Mouse (Mus musculus): ENCODE measurements around the gene Zkscan17.
"Not testable (repeated sequence)": the region's sequence is repeated elsewhere in the genome, so short reads cannot be mapped to it uniquely, and the experiment has no call there.

Zkscan17 gene

DNA sequence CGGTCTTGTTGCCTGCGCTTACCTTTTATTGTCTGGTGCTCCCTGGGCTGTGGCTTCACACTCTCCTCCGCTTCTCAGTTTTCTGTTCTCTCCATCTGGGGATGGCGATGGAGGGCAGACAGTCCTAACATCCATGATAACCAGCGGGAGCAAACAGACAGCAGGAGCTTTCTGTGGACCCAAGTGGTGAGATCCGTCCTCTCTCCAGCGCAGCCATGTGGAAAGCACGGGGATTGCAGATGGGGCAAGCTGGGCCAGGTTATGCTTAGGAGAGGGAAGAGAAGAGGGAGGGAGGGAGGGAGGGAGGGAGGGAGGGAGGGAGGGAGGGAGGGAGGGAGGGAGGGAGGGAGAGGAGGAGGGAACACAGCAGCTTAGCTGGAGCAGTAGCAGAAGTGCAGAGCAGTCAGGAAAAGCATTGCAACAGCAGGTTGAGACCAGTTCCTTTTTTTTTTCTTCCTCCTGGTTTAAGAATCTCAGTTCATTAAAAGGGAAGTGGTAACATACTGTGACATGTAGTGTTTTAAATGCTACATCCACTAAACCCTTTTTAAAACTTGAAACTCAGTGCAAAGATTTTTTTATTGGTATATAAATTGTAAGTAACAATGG lies at the start of gene Zkscan17:
Zkscan17 (minus strand) TSS at position 280 of the 609 bp plus-strand sequence.
- DNase-seq, result no peak

DNA sequence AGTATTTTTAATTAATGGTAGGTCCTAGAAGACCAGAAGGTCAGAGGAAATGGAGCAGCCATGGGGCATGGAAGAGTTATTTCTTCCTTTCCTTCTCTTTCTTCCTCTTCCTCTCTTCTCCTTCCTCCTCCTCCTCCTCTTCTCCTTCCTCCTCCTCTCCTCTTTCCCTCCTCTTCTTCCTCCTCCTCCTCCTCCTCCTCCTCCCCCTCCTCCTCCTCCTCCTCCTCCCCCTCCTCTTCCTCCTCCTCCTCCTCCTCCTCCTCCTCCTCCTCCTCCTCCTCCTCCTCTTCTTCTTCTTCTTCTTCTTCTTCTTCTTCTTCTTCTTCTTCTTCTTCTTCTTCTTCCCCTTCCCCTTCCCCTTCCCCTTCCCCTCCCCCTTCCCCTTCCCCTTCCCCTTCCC lies 49.6 kb upstream of the Zkscan17 start, which contains the start of gene Olfr222:
Olfr222 (minus strand) TSS at position 101 of the 400 bp plus-strand sequence.
- not testable (repeated sequence) for DNase-seq

DNA sequence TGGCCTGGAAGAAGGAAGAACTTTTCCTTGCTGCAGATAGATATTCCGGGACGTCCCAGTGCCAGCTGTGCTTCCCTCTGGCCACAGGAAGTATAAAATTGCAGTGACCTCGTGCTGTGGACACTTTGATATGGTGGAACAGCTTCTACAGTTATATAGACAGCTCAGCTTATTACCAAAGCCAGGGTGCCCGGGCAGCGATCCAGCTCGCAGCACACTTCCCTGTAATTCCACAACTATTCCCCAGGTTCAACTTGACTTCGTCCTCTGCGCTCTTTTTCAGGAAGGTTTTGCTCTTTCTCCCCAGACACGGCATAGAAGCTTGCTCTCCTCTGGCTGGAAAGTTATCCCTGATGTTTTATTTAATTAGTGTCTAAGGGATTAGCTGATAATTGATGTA lies 49.2 kb upstream of the Zkscan17 start:
- no peak for DNase-seq

DNA sequence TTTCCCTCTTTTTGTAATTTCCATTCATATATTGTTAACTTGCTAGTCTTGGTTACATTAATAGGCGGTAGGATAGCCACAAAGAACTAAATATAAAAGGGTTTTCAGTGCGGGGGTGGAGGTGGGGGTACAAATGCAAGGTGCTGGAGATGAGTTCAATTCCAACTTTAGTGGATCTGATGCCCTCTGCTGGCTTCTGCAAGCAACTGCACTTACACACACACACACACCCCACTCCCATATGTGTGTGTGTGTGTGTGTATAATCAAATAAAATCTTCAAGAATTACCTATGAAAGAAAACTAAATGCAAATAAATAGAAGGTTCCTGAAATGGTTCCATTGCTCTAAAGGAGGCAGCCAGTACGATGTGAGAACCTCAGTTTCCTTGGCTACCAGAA lies 42.8 kb upstream of the Zkscan17 start:
- peak; percentile 44 for DNase-seq

DNA sequence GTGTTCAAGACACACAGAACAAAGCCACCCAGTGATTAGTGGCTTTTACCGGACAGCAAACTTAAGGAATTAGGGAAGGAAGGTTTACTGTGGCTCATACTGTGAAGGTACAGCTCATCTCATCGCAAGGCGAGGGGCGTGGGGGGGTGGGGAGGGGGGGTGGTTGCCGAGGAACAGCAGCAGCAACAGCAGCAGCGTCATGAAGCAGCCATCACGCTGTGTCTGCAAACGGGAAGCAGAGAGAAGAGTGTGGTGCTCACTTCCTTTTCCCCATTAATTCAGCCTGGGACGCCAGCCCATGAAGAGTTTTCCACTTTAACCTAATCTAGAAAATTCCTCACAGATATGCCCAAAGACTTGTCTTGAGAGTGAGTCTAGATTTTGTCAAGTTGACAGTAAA lies 36.3 kb upstream of the Zkscan17 start:
- DNase-seq, result no peak

DNA sequence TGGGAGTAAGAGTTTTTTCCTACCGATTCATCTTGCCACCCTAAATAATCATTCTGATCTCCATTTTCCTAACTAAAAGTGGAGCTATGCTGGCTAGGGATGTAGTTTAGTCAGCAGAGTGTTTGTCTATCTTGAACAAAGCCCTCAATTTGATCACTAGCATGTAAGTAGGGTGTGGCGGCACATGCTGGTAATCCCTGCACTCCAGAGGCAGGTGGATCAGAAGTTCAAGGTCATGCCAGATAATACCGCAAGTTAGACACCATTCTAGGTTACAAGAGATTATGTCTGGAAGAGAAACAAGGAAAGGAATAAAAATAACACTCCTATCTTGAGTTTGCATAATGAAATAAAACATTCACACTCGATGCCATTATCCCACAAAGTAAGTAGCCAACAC lies 35.8 kb upstream of the Zkscan17 start:
- DNase-seq, result no peak

DNA sequence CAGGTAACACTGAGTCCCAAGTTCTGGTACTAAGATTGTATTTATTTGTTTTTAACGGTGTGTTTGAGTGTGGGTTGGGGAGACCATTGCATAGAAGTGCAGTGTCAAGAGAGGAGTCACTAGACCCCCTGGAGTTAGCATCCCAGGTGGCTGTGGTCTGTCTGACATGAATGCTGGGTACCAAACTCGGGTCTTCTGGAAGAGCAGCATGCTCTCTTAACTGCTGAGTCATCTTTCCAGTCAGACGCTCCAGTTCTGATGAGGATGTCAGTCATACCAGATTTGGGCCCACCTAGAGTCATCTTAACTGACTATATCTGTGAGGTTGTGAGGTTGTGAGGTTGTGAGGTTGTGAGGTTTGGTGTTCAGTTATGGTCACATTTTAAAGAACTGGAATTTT lies 34.4 kb upstream of the Zkscan17 start:
- no peak for DNase-seq

DNA sequence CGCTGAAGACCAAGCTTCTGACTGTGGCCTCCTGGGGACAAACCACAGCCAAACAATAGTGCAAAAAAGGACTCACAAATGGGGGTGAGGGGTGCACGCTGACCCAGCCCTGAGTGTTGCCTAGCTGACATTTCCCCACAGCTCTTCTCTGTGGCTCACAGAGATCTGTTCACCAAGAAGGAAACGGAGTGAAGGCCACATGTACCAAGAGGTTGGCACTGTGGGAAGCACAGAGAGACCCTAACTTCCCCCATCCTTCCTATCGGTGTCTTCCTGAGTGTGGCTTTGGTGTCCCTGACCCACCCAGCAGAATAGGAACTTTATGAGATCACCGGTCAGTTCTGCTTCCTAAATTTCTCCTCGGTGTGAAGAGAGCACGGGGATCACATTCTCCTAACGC lies 28.0 kb upstream of the Zkscan17 start:
- DNase-seq, result no peak

DNA sequence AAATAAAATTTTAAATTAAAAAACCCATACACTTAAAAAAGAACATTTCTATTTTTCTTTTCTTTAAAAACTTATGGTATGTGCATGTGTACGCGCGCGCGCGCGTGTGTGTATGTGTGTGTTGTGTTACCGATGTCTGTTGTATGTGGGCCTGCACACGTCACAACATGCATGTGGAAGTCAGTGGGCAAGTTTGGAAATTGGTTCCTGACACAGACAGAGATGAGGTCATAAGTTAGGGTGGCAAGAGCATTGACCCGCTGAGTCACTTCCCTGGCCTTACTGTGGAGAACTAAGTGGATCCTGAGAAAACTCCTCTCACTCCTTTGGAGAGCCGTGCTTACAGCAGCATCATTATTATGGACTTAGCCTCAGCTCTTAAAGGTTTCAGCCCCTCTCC lies 27.6 kb upstream of the Zkscan17 start:
- no peak for DNase-seq

DNA sequence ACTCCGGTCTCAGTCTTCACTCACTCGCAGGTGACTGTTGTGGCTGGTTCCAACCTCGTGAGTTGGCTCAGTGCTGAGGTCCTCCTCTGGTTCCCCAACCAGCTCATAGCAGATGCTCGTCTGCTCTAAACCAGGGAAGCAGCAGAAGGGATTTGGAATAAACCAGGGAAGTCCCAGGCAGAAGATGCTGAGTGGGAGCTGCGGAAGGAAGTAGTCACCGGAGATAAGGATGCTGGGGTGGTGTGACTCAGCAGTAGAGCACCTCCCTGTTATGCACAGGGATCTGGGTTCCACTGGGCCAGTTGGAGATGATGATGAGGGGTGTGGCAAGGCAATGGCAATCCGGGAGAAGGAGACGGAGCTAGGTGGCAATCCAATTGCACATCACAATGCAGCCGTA lies 17.5 kb upstream of the Zkscan17 start:
- DNase-seq, result no peak

DNA sequence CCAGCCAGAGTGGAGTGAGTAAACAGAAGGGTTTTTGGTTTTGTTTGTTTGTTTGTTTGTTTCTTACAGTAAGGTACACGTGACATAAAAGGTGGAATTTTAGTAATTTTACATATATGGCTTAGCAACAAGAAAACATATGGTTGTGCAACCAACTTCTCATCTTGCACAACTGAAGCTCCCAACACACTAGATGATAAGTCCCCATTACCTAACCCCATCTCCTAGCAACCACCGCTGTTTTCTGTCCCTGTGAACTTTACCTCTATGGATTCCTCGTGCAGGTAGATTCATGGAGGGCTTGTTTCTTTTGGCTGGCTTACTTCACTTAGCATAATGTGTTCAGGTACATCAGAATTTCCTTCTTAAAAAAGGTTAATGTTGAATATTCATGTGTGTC lies 16.8 kb upstream of the Zkscan17 start:
- no peak for DNase-seq

DNA sequence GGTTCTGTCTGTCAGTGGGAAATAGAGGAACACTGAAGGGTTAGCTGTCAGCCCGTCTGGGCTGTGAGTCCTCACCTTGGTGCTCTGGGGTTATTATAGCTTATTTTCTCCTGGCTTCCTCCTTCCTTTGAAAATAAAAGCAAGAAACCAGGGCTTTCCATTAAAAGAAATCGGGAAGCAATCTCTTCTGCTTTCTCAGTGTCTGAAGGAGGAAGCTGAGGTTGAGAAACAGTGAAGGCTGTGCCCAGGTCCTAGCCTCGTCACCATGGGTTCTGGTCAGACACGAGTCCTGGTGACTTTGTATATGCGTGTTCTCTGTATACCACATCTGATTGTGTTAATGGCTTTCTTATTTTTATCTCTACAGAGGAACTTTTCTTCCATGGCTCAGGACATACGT lies 15.9 kb upstream of the Zkscan17 start:
- DNase-seq, result no peak

DNA sequence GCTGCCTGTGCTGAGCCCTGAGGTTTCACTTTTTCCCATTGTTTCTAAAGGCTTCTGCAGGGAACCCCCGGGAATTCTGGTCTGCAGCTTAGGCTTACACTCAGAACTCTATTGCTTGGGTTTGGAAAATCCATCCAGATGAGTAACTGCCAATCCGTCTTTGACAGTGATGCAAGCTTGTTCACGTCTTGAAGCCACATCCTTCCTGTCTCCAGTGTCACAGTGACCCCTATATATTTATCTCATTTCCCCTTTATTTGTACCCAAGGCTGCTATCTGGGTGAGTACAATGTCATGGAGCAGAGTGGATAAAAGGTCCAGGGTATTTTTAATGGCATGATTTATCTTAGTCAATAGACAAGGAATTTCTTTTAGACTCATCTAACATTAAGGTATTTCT lies 14.8 kb upstream of the Zkscan17 start, which contains the start of gene Nlrp3:
Nlrp3 (plus strand) TSS at position 245 of the 400 bp plus-strand sequence.
- no peak for DNase-seq

DNA sequence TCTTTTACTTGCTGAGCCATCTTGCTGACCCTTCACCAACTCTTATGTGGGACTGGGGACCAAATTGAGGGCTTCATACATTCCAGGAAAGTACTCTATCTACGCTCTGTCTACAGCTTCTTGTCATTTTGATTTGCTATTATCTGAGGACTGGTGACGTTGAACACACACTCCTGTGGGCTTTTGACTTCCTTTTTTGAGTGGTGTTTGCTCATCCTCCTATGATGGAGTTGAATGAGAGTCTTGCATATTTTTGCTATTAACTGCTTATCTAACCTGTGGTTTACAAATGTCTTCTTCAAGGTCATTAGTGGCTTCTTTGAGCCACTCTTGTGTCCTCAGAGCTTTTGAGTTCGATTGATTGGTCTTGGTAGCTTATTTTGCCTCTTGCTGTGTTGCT lies 13.6 kb upstream of the Zkscan17 start:
- no peak for DNase-seq

DNA sequence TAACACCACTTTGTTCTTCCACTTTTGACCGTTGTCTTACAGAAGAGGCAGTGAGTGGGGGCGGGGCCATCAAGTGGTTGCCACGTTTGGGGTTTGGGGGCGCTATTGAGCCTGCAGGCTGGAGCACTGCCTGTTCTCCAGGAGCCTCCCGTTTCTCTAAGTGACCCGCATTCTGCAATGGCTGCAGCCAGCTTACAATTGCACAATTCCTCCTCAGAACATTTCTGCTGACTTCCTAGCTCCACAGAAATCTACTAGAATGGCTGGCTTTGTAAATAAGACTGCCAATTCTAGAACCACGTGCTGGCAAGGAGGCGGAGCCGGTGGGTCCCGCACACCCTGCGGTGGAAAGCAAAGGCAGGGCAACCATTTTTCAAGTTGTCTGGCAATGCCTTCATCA lies 11.8 kb upstream of the Zkscan17 start:
- peak; percentile 52 for DNase-seq

DNA sequence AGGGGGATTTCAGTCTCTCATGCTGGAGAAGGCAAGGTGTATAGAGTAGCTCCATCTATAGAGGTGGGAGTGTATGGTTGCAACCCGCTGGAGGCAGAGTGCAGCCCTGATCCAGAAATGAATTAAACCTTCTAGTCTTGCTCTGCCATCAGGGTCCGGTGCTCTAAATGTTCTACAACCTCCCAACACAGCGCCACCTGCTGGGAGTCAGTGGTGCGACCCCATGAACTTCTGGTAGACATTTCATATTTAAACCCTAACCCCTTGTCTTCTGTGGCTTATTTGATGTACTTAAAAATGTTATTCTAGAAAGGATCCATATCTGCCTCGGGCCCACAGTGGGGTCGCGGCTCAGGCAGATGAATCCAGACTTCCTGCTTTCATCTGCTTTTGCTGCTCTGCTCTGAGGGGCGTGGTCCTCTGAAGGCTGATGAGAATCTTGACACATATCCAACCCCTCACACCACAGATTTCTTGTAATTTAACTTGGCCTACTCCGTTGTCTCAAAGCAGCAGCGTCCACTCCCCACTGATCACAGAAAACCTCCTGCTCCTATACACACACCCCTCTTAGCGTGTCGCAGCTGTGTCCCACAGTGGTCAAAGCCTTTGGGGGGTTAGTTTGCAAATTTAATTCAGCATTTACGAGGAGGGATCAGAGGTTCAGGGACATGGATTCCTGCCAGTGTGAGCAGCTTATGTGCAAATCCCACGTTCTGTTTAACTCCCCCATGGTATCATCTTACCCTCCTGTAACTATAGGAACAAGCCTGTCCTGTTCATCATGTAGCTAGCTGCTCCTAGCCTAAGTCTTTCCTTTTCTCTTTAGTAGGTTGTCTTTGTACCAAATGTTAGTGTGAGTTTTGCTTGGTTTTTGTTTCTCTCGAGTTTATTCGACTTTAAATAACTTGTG lies 10.9 kb upstream of the Zkscan17 start:
- no peak for DNase-seq

DNA sequence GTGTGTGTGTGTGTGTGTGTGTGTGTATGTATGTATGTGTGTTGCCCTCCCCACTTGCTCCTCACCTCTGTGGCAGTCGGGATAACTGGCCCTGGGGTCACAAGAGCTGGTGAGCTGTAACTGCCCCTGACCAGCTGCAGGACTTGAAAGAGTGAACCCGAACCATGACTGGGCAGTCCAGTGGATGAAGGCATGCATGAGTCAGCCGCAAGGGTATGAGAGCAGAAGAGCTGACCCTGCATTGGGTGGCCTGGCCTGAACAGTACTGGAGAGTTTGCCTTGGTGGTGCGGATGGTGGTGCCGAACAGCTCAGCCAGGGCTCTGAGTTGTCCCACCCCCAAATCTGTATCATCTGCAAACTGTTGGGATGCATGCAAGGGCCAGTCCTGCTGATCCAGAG lies 5.0 kb upstream of the Zkscan17 start:
- DNase-seq, result no peak

DNA sequence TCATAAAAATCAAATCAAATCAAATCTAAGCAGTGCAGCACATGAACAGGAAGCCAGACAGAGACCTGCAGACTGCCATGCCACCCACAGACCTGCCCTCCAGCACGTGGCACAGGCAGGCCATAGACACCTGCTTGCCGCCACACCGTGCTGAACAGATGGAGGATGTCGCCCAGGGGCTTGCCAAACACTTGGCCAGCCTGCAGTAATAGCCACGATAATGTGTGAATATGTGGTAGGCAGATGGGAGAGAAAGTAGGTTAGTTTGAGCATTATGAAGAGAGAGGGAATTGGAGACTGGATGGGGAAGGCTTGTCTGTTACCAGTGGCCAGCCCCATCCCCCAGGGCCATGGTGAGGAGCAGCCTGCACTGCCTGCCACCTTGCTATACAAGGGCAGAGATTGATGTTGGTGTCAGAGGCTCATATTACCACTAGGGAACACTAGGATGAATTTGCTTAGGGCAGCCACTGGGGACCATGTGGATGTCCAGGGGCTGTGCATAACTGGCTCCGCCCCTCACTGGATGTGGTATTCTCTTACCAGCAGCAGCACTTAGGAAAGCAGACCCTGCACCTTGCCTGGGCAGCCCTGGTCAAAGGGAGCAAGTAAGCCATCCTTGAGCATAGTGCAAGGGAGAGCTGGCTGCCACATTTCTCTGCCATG lies 4.5 kb upstream of the Zkscan17 start:
- peak; percentile 66 for DNase-seq

DNA sequence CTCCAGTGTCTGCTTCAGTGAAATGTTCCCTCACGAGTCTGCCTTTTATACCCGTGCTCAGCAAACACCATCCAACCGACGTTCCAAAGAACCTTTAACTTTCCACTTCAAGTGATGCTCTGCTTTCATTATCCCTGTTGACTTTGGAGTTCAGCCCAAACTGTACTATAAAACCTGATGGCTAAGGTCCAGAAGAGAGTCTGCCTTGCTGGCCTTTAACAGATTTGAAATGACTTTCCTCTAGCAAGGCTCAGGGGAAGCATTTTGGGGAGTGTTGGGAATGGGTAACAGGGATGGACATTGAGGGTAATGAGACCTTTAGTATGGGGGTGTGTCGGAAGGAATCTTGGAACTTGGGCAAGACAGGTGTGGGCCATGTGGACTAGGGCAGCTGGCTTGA lies 3.7 kb upstream of the Zkscan17 start:
- no peak for DNase-seq

DNA sequence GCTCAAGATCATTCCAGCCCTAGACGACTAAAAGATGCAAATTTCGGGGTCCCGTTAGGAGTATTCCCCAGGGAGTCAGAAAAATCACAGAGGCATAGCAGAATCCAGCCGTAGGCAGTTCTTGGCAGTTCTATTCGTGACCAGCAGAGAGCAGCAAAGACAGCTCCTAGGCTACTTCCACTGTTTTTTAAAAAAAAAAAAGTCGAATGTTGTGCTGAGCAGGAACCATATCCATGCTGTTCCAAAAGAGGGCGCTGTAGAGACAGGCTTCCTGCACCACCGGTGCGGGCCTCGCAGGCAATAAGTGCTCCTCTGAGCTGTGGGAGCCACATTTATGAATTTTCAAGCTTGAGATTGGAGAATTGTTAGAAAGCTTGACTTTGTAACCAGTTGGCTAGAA lies 1.3 kb downstream of the Zkscan17 start:
- peak; percentile 84 for DNase-seq

DNA sequence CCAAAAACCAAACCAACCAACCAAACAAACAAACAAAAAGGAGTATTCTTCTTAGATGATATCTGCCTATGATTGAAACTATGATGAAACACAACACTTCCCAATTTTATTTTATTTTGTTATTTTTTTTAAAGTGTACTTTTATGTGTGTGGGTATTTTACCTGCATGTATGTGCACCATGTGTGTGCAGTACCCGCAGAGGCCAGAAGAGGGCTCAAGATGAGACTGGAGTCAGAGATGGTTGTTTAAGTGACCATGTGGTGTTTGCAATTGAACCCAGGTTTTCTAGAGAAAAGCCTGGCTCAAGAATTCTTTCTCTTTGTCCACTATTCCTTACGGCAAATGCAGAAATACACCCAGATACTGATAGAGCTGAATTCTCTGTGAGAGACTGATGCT lies 2.4 kb downstream of the Zkscan17 start:
- no peak for DNase-seq

DNA sequence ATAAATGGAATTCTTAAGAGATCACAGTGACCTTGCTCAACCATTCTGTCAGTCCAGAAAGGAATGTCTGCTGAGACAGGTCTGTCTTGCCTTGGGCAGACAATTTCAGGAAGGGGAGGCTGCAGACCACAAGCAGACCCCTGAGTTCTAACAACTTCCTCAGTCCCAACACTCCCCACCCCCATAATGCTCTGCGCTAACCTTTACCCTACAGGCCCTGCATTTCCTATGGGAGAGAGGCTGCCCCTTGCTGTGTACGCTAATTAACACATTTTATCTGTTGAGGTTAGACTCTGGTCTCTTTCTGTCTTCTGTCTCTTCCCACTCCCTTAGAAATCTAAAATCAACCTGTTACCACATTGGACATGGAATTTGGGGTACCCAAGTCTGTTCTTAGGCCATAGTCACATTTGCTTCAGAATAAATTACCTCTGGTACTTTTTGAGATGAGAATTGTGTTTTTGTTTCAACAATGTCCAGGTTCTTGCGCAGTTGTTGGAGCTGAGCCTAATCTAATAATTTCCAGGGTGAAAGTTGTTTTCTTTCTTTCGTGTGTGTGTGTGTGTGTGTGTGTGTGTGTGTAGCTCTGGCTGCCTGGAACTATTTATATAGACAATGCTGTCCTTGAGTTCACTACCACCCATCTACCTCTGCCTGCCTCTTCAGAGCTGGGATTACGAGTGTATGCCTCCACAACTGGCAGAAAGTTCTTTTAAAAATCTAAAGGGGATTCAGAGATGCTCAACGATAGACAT lies 6.6 kb downstream of the Zkscan17 start:
- no peak for DNase-seq

DNA sequence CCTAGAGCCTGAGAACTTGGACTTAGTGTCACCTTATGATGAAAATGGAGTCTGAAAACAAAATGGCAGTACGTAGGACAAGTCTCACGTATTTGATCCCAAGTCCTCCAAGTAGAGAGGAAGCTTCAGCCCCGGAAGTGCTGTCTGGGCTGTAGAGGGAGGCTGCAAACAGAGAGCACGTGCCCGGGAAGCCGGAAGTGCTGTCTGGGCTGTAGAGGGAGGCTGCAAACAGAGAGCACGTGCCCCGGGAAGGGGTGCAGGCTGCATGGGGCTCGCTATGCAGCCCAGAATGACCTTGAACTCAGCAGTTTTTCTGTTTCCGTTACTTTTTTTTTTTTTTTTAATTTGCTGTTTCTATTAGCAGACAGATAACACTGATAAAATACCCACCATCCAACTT lies 8.3 kb downstream of the Zkscan17 start:
- DNase-seq, result no peak
